Mouse (Mus musculus): Measurements from ENCODE around the gene Avl9.
A peak's percentile ranks its signal among the peaks of the same experiment; 100 is the strongest.

Gene Avl9

GRCm38 (mm10) chr6:56796232-56796631 lies 81.5 kb downstream of the Avl9 start:
- no peak for DNase-seq

DNA sequence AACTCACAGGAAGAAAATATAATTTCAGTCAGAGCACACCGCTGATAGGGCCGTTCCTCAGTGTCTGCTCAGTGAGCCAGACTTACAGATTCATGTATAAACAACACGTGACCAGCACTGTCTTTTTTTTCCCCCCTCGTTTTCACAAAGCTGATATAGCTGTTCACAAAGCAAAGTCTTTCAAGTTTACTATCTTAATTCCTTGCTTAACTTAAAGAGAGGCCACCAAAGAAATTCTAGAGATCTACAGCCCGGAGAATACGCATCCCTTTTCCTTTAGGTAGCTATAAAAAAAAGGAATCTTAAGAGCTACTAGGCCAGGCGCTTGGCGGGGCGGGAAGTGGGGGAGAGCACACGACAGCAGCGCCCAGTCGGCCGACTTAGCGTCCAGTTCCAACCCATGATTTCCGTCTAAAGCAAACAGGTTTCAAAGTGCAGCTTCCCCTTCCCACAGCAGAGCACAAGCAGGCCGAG lies 82.0 kb downstream of the Avl9 start:
- DNase-seq, result peak; percentile 93

GRCm38 (mm10) chr6:56797311-56798151 lies 82.8 kb downstream of the Avl9 start, which contains the start of gene Kbtbd2:
Gene Kbtbd2, minus strand, starts transcription at chr6:56797813.
- peak; percentile 100 for DNase-seq

GRCm38 (mm10) chr6:56798152-56798465 lies 83.4 kb downstream of the Avl9 start:
- DNase-seq, result no peak

DNA sequence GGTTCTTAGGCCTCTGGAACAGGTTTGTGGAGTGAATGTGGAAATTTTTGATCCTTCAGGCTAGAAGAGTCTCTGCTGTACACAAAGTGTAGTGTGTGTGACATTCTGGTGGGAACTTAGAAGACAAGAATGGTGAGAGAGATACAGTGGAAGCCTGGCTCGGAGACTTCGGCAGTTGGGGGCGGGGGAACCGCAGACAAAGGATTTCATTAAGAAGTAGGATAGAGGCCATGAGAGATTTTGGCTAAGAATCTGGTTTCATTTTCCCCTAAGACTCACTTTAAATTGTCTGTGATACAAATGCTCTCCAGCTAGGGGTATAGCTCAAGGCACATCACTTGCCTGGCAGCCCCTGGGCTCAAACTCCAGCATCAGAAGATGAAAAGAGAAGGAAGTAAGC lies 90.3 kb downstream of the Avl9 start:
- DNase-seq, result peak; percentile 90

DNA sequence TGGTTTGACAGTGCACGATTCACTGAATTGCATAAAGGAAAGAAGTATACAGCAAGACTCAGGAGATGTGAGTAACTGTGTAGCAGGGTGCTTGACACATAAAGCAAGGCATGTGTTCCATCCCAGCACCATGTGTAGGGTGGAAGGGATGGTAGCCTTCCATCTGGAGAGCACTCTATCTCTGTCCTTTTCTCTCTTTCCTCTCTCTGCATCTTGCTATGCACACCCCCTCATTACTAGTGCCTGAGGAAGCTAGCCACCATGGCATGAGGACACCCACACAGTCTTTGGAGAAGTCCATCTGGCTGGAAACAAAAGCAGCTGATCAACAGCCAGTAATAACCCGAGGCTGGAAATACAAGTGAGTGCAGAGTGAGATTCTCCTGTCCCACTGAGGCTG lies 91.5 kb downstream of the Avl9 start:
- peak; percentile 15 for DNase-seq

- peak; percentile 86 for DNase-seq
Measured at GRCm38 (mm10) chr6:56808656-56809055, 94.0 kb downstream of the Avl9 start.
